Mouse (Mus musculus) hindbrain, embryonic 14.5 days (tissue): ENCODE data around the gene Fbn1. TPM values are rescaled to one million over a fixed set of nuclear protein-coding genes. Genes with fewer than 3 reads are reported as not detected.

Experiments used
- ATAC-seq: fragments of 200-750 bp; cut with Nextera tagmentation; 2 replicates; pipeline ENCODE4 v1.8.0; 2017; ENCODE audit warnings: moderate number of reproducible peaks, mild to moderate bottlenecking, moderate TSS enrichment, moderate library complexity; ENCODE audit not compliant: low FRiP score
- DNase-seq: peaks from one replicate; pipeline ENCODE4 v3.0.0-alpha.2; 2015; ENCODE audit warnings: low spot score
- H3K27ac ChIP-seq: fragments of 300-500 bp; sonication (generic); 2 replicates; pipeline ENCODE4 v1.5.1; 2014; ENCODE audit warnings: mild to moderate bottlenecking, moderate library complexity
- H3K27me3 ChIP-seq: fragments of 300-500 bp; sonication (generic); 2 replicates; pipeline ENCODE4 v1.6.1; 2014; ENCODE audit warnings: mild to moderate bottlenecking, low read length, mixed read lengths; ENCODE audit not compliant: control insufficient read depth, insufficient read depth
- H3K36me3 ChIP-seq: fragments of 300-500 bp; sonication (generic); replicated peaks from 2 replicates; pipeline ENCODE4 v1.6.1; 2014; ENCODE audit not compliant: control insufficient read depth, insufficient read depth
- H3K4me1 ChIP-seq: fragments of 300-500 bp; sonication (generic); replicated peaks from 2 replicates; pipeline ENCODE4 v1.6.1; 2014; ENCODE audit warnings: antibody characterized with exemption, low read length, mixed read lengths; ENCODE audit not compliant: control insufficient read depth, insufficient read depth
- H3K4me2 ChIP-seq: fragments of 300-500 bp; sonication (generic); replicated peaks from 2 replicates; pipeline ENCODE4 v1.6.1; 2014; ENCODE audit warnings: mild to moderate bottlenecking, moderate library complexity
- H3K4me3 ChIP-seq: fragments of 300-500 bp; sonication (generic); replicated peaks from 2 replicates; pipeline ENCODE4 v1.5.1; 2014; ENCODE audit warnings: mild to moderate bottlenecking, low read length
- H3K9ac ChIP-seq: fragments of 300-500 bp; sonication (generic); 2 replicates; pipeline ENCODE4 v1.6.1; 2014
- H3K9me3 ChIP-seq: fragments of 300-500 bp; sonication (generic); 2 replicates; pipeline ENCODE4 v1.6.1; 2016; ENCODE audit warnings: low read length; ENCODE audit not compliant: control insufficient read depth
- WGBS: fragments of 180-500 bp; shearing (Covaris S2); extraction: QIAGEN DNeasy Blood & Tissue Kit; methylation state at CpG from one replicate; pipeline ENCODE4 v1.1.7; 2014; 5-methylcytosine and 5-hydroxymethylcytosine counted together
- polyA plus RNA-seq: library from polyadenylated mRNA; unstranded; fragments of >200 nt; fragmentation: Nextera tagmentation; extraction: Ambion mirVana; gene quantifications from 2 replicates; pipeline ENCODE4 v1.2.1, GENCODE M21; 2014

Fbn1 gene
- polyA plus RNA-seq, 1 experiment from 2014 or later, result 6.7 TPM

DNA sequence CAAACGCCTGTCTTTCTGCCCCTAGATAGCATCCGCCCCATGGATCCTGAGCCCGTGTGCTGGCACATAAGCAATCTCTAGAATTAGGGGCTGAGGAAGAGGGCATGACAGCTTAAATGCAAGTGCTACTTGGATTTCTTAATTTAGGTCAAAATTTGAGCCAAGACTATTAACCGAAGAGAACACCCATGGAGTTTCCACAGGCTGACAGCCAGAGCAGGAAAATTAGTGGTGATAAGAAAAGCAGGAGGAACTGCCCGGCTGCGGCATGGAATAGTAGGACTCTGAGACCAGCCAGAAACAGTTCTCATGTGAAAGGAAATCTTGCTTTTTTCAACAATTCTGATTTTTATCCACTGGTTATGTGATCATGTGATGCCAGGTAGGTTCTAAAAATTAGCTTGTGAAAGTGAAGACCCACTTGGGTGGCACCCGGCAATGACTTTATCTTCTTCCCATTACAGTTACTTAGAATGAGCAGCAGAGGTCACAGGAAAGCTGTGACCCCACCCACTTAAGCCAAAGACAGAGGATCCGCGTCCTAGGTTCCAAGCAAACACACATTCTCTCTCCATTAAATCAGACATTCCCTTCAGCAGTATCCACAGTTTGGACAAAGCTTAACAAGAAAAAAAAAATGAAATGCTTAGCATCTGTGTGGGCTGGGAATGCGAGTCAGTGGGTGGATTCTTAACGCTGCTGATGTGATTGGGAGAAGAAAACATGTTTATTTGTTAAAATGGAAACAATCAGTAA, 152.4 kb downstream of the Fbn1 start:
- Histone ChIP-seq H3K4me3 (no peak overlapping the region), H3K27me3 (no peaks in the 10 kb centered on the region), H3K27ac (no peak overlapping the region), H3K4me2 (no peak overlapping the region), H3K9ac (no peak overlapping the region), H3K9me3 (no peaks in the 10 kb centered on the region), H3K36me3 (peaks cover 11% of the 10 kb centered on the region; the same call in 1 of the 2 replicates), H3K4me1 (no peaks in the 10 kb centered on the region)
- DNase-seq (no peak), ATAC-seq (no peak)
- WGBS, result 76% methylated on average over 11 of the region's 11 CpGs

DNA sequence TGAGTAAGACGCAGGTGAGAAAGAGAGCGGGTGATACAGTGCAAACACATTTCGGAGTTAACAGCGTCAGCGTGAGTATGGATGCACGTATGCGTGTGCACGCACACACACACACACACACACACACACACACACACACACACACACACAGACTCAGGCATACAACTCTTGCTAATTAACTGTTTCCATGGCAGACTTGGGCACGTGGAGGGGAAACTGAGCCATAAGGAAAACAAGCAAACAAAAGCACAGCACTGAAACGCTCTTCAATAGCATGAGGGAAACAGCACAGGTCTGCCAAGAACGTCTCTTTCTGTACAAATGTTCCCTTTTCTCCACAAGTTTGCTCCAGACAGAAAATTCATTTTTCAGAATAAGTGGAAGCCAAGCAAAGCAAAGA, 153.2 kb downstream of the Fbn1 start:
- ATAC-seq (no peak), DNase-seq (no peak)
- Histone ChIP-seq H3K4me1 (no peaks in the 10 kb centered on the region), H3K4me2 (no peak overlapping the region), H3K9ac (no peak overlapping the region), H3K9me3 (no peaks in the 10 kb centered on the region), H3K36me3 (peaks cover 15% of the 10 kb centered on the region; the same call in 1 of the 2 replicates), H3K4me3 (no peak overlapping the region), H3K27me3 (no peaks in the 10 kb centered on the region), H3K27ac (no peak overlapping the region)
- 80% methylated on average over 11 of the region's 11 CpGs for WGBS

DNA sequence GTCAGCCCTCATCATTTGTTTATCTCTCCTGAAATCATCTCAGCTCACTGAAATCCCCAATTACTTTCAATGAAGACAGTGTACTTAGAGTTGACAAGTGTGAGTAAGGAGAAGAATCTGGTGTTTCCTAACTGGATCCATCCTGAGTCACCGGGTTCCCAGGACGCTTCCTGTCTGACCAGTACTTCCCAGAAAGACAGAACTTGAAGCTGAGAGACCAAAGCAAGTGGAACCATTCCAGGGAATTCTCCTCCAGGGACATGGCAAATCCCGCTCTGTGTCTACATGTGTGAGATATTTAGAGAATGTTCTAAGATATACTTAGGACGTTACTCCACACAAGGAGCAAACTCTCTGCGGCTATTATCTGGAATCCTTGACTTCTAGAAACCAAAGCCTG, 158.6 kb downstream of the Fbn1 start:
- Histone ChIP-seq H3K4me3 (no peak overlapping the region), H3K9ac (no peak overlapping the region), H3K36me3 (peaks cover 29% of the 10 kb centered on the region), H3K27ac (no peak overlapping the region), H3K4me1 (no peaks in the 10 kb centered on the region), H3K4me2 (no peak overlapping the region), H3K27me3 (no peaks in the 10 kb centered on the region), H3K9me3 (no peaks in the 10 kb centered on the region)
- DNase-seq (no peak), ATAC-seq (no peak)
- WGBS, result 95% methylated on average over 5 of the region's 5 CpGs

DNA sequence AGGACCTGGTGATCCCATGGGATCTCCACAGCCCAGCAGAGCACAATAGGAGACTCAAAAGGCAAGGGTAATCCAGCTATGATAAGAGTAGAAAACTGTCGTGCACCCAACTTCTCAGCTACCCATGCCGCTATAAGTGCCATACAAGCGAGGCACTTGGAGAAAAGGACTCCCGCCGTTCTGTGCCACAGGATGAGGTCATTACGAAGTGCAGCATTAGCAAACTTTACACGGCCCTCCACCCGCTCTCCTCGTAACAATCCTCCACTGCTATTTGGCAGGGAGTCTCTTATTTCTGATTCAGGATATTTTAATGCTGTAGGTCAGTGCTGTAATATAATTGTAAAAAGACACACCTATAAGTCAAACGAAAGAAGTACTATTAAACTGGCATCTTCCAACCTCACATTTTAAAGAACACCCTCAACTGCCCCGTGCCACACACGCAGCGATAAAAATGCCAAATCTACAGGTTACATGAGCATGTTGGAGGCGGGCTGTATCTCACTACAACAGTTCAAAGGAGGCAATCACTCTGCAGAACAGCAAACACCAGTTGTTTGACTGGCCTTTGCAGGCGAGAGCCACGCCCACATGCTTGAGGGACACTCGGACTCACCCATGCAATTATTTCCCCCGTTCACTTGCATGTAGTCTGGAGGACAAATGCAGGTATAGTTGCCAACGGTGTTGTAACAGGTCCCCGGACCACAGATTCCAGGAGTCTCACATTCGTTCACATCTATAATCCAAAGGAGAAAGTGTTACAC, 165.4 kb downstream of the Fbn1 start:
- Histone ChIP-seq H3K4me2 (no peak overlapping the region), H3K36me3 (peaks cover 43% of the 10 kb centered on the region), H3K4me1 (no peaks in the 10 kb centered on the region), H3K9ac (no peak overlapping the region), H3K27ac (no peak overlapping the region), H3K9me3 (no peaks in the 10 kb centered on the region), H3K27me3 (no peaks in the 10 kb centered on the region), H3K4me3 (no peak overlapping the region)
- DNase-seq (no peak), ATAC-seq (no peak)
- WGBS, result 94% methylated on average over 21 of the region's 21 CpGs

DNA sequence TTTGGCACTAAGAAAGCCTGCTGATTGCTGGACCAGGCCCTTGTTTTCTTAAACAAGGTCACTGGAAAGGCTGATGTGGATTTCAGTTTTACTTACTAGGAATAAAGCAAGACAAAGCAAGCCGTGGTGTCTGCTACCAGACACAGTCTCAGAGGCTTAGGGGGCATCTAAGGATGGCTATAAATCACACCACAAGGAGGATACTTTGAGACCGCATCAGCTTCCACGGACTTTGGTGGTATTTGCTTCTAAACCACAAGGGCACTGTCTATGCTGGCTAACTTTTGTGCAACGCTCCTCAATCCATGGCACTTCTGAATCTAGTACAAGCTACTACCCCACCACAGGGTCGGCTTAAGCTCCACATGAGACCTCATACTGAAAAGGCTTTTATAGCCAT, 167.4 kb downstream of the Fbn1 start:
- ATAC-seq (no peak), DNase-seq (no peak)
- Histone ChIP-seq H3K4me1 (no peaks in the 10 kb centered on the region), H3K36me3 (peaks cover 44% of the 10 kb centered on the region), H3K27me3 (no peaks in the 10 kb centered on the region), H3K4me3 (no peak overlapping the region), H3K27ac (no peak overlapping the region), H3K9me3 (no peaks in the 10 kb centered on the region), H3K4me2 (no peak overlapping the region), H3K9ac (no peak overlapping the region)
- WGBS, result 86% methylated on average over 5 of the region's 5 CpGs

DNA sequence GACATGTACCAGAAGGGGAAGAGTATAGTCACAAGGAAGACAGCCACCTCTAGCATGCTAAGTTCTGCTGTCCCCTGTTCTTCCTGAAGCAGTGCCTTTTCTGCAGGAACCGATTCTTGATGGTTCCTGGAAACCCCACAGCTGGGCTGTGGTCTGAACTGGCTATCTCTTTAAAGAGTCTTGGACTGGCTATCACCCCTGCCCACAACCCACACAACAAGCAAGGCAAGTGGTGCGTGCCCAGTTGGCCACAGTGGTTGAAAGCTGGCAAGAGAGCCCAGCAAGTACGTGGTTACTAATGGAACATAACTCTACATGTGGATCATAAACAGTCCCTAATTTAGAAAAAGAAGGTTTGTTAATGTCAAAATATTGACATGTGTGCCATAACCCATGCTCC, 170.6 kb downstream of the Fbn1 start:
- Histone ChIP-seq H3K4me2 (no peak overlapping the region), H3K27ac (no peak overlapping the region), H3K4me1 (no peaks in the 10 kb centered on the region), H3K9me3 (no peaks in the 10 kb centered on the region), H3K27me3 (no peaks in the 10 kb centered on the region), H3K4me3 (no peak overlapping the region), H3K36me3 (peaks cover 22% of the 10 kb centered on the region), H3K9ac (no peak overlapping the region)
- ATAC-seq, result no peak
- WGBS, result 92% methylated on average over 3 of the region's 3 CpGs
- DNase-seq, result no peak

DNA sequence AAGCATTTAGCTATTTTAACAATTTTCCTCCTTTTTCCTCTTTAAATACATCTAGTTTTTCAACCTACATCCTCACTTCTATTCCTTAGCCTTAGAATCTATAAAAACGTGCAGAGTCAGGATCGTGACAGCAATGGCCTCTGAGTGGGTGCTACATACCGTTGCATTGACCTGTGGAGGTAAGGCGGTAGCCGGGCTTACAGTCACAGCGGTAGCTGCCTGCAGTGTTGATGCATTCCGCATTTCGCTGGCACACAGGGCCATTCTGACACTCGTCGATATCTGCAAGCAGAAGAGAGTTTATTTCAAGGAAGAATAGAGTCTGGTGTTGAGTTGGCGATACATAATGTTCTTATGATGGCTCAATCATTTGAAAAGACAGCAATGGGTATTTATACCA, 172.6 kb downstream of the Fbn1 start:
- peaks cover 16% of the 10 kb centered on the region; the same call in 1 of the 2 replicates for H3K36me3 ChIP-seq
- no peak overlapping the region for H3K9ac ChIP-seq
- H3K9me3 ChIP-seq, result no peaks in the 10 kb centered on the region
- H3K4me1 ChIP-seq, result no peaks in the 10 kb centered on the region
- H3K4me2 ChIP-seq, result no peak overlapping the region
- WGBS, result 95% methylated on average over 11 of the region's 11 CpGs
- no peak for ATAC-seq
- no peaks in the 10 kb centered on the region for H3K27me3 ChIP-seq
- DNase-seq, result no peak
- H3K4me3 ChIP-seq, result no peak overlapping the region
- no peak overlapping the region for H3K27ac ChIP-seq

DNA sequence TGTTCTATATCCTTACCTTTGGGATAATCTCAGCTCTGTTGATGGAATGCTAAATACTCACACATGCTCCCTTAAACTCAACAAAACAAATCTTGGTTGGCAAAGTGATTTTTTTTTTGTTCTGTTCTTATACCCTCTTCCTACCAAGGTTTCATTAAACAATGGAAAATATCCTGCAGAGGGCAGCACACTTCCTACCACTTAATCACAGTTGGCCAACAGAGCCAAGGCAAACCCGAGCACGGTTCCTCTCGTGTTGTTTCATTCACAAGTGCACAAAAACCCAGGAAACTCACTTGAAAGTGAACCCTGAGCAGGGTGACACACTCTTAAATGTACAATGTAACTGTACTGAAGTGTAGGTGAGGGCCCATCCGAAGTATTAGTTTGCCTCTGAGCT, 173.6 kb downstream of the Fbn1 start:
- ATAC-seq, result no peak
- H3K9me3 ChIP-seq, result no peaks in the 10 kb centered on the region
- 73% methylated on average over 4 of the region's 4 CpGs for WGBS
- H3K4me3 ChIP-seq, result no peak overlapping the region
- no peaks in the 10 kb centered on the region for H3K4me1 ChIP-seq
- DNase-seq, result no peak
- H3K27ac ChIP-seq, result no peak overlapping the region
- peaks cover 16% of the 10 kb centered on the region; the same call in 1 of the 2 replicates for H3K36me3 ChIP-seq
- no peak overlapping the region for H3K9ac ChIP-seq
- no peaks in the 10 kb centered on the region for H3K27me3 ChIP-seq
- H3K4me2 ChIP-seq, result no peak overlapping the region

DNA sequence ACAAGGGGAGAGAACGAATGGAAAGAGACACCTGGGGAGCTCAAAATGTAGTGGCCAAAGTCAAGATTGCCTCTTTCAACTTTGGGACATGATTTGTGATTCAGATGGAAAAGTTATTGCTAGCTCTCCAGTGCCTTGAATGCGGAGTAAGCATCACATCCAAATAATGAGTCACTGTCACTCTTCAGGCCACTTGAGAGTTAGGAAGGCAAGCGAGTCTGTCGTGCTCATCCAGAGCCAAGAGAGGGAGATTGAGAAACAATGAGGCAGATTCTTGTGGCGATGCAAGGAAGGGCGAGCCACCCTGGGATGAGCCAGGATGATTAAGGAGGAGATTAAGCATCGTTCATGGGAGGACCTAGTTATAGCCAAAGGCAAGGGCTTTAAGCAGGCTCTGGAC, 176.2 kb downstream of the Fbn1 start:
- Histone ChIP-seq H3K36me3 (peaks cover under 1% of the 10 kb centered on the region; the same call in 1 of the 2 replicates), H3K27me3 (no peaks in the 10 kb centered on the region), H3K9ac (no peak overlapping the region), H3K4me2 (no peak overlapping the region), H3K9me3 (no peaks in the 10 kb centered on the region), H3K4me1 (no peaks in the 10 kb centered on the region), H3K27ac (no peak overlapping the region), H3K4me3 (no peak overlapping the region)
- no peak for ATAC-seq
- DNase-seq, result no peak
- 86% methylated on average over 7 of the region's 7 CpGs for WGBS
